ENCODE assay signal across 9 mouse cellular contexts in the genomic region with DNA sequence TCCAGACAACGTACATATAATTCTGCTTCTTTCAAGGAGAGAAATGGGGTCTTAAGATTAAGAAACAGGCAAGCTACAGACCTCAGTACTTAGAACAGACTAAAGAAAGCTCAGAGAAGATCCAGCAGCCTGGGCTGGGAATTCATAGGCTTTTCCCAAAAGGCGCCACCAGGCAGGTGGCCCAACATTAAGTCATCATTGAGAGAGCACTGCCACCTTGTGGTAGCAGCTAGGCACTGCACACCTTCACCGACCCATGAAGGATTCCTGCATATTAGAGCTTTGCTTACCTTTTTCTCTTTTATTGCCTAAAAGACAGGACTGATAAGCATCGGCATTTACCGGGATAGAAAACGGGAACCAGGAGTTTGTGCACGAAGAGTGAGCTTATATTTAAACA. TPM values are rescaled to one million over a fixed set of nuclear protein-coding genes. Genes with fewer than 3 reads are reported as not detected.
A peak's percentile ranks its signal among the peaks of the same experiment; 100 is the strongest.
DNase-seq lines count a peak whose midpoint lies in the region; ATAC-seq lines count a peak whose summit lies in the region.
"Had no signal": no experiment of that assay in that cellular context is flagged by ENCODE, and none has a peak within 500 bp of the region (broad histone marks: within the 10 kb centered on the region; RNA-seq: fewer than 3 reads in every experiment).

No protein-coding gene starts in this region.

- H3K9me3 ChIP-seq in liver, embryonic 11.5 days (ENCODE audit: control insufficient read depth, low read length), result no peaks in the 10 kb centered on the region
- no peaks in the 10 kb centered on the region for H3K9me3 ChIP-seq in neural tube, embryonic 14.5 days (ENCODE audit: control insufficient read depth, low read length)

- H3K27me3 ChIP-seq in liver, embryonic 11.5 days (replicated peaks; ENCODE audit: control insufficient read depth, insufficient read depth, low read length), result no peaks in the 10 kb centered on the region
- H3K27me3 ChIP-seq in neural tube, embryonic 14.5 days (ENCODE audit: control insufficient read depth, insufficient read depth, low read length), result no peaks in the 10 kb centered on the region

- H3K4me3 ChIP-seq in liver, embryonic 11.5 days (ENCODE audit: low read depth, low read length), result no peak overlapping the region
- no peak overlapping the region for H3K4me3 ChIP-seq in neural tube, embryonic 14.5 days (ENCODE audit: low read depth, low read length)

- H3K4me1 ChIP-seq in liver, embryonic 11.5 days (replicated peaks; ENCODE audit: control insufficient read depth, insufficient read depth, low read length), result no peaks in the 10 kb centered on the region
- no peaks in the 10 kb centered on the region for H3K4me1 ChIP-seq in neural tube, embryonic 14.5 days (ENCODE audit: control insufficient read depth, insufficient read depth, low read length)

- 15% methylated on average over 7 of the region's 7 CpGs for WGBS in liver, embryonic 11.5 days
- WGBS in neural tube, embryonic 14.5 days, result 19% methylated on average over 7 of the region's 7 CpGs

- no peak overlapping the region for H3K9ac ChIP-seq in liver, embryonic 11.5 days (ENCODE audit: low read depth, low read length)
- H3K9ac ChIP-seq in neural tube, embryonic 14.5 days (replicated peaks; ENCODE audit: low read depth, low read length), result no peak overlapping the region

- H3K4me2 ChIP-seq in liver, embryonic 11.5 days, result no peak overlapping the region
- H3K4me2 ChIP-seq in neural tube, embryonic 14.5 days (ENCODE audit: low read depth, low read length), result no peak overlapping the region

- ATAC-seq in liver, embryonic 11.5 days (replicated peaks; ENCODE audit: low FRiP score), result 0 out of 2 replicates have a peak, but pooled peaks have one; percentile 31
- peak; percentile 81 for ATAC-seq in neural tube, embryonic 14.5 days (ENCODE audit: low read depth)

- H3K36me3 ChIP-seq in liver, embryonic 11.5 days (ENCODE audit: control insufficient read depth, insufficient read depth, low read length), result no peaks in the 10 kb centered on the region
- no peaks in the 10 kb centered on the region for H3K36me3 ChIP-seq in neural tube, embryonic 14.5 days (ENCODE audit: control insufficient read depth, insufficient read depth, low read length)

- no peak overlapping the region for H3K27ac ChIP-seq in liver, embryonic 11.5 days (ENCODE audit: low read depth, low read length)
- H3K27ac ChIP-seq in neural tube, embryonic 14.5 days (ENCODE audit: low read depth, low read length), result no peak overlapping the region

- DNase-seq in CD4-positive, CD25-positive, alpha-beta regulatory T cell, adult 2 months (ENCODE audit: low read depth, low spot score), result peak; percentile 78
- peak; percentile 71 for DNase-seq in adrenal gland, adult 2 months
- peak; percentile 84 for DNase-seq in embryo, embryonic 10.5 days (ENCODE audit: low spot score)
- peak; percentile 39 for DNase-seq in gastrocnemius, postnatal 25 days
- peak; percentile 81 for DNase-seq in kidney, postnatal 10 days
- DNase-seq in liver, embryonic 11.5 days (ENCODE audit: low spot score), result peak; percentile 39
- DNase-seq in thymus, postnatal 0 days (ENCODE audit: low spot score), result peak; percentile 41

RNA-seq across cellular contexts. Expression of a gene that starts 15.5 kb away (rescaled TPM):
- total RNA-seq in adrenal gland, adult 2 months (2021), result not detected
- not detected in 2 replicates for polyA plus RNA-seq in adrenal gland, adult 2 months (2012; rRNA removed)
- under 1 TPM in 1 of 2 experiments, not detected in 1; 0.19 TPM for total RNA-seq in gastrocnemius, postnatal 25 days (2021)
- polyA plus RNA-seq in liver, embryonic 11.5 days (2014; fragmentation: Nextera tagmentation; extraction: Ambion mirVana), result not detected in 2 replicates
- not detected in 2 replicates for polyA plus RNA-seq in neural tube, embryonic 14.5 days (2014; fragmentation: Nextera tagmentation; extraction: Ambion mirVana)
- polyA plus RNA-seq in thymus, postnatal 0 days (2015; fragmentation: Nextera tagmentation; extraction: Ambion mirVana), result not detected in 2 replicates
- polyA plus RNA-seq: heart, embryonic 14.5 days had no signal

RNA-seq across cellular contexts. Expression of a gene that starts 21.4 kb away (rescaled TPM):
- not detected for total RNA-seq in adrenal gland, adult 2 months (2021)
- not detected in 2 replicates for polyA plus RNA-seq in adrenal gland, adult 2 months (2012; rRNA removed)
- total RNA-seq in gastrocnemius, postnatal 25 days (2021), result not detected
- not detected in 2 replicates for polyA plus RNA-seq in liver, embryonic 11.5 days (2014; fragmentation: Nextera tagmentation; extraction: Ambion mirVana)
- not detected in 2 replicates for polyA plus RNA-seq in neural tube, embryonic 14.5 days (2014; fragmentation: Nextera tagmentation; extraction: Ambion mirVana)
- 0.04 TPM in 1 of 2 replicates, not detected in the other for polyA plus RNA-seq in thymus, postnatal 0 days (2015; fragmentation: Nextera tagmentation; extraction: Ambion mirVana)
- polyA plus RNA-seq: heart, embryonic 14.5 days had no signal

RNA-seq across cellular contexts. Expression of a gene that starts 34.5 kb away (rescaled TPM):
- total RNA-seq in adrenal gland, adult 2 months (2021), result not detected
- not detected in 2 replicates for polyA plus RNA-seq in adrenal gland, adult 2 months (2012; rRNA removed)
- not detected for total RNA-seq in gastrocnemius, postnatal 25 days (2021)
- polyA plus RNA-seq in liver, embryonic 11.5 days (2014; fragmentation: Nextera tagmentation; extraction: Ambion mirVana), result not detected in 2 replicates
- polyA plus RNA-seq in neural tube, embryonic 14.5 days (2014; fragmentation: Nextera tagmentation; extraction: Ambion mirVana), result not detected in 2 replicates
- not detected in 2 replicates for polyA plus RNA-seq in thymus, postnatal 0 days (2015; fragmentation: Nextera tagmentation; extraction: Ambion mirVana)
- polyA plus RNA-seq: heart, embryonic 14.5 days had no signal
